Mouse (Mus musculus) hindbrain, embryonic 13.5 days (tissue): ENCODE data around the gene Plekha5. TPM values are rescaled to one million over a fixed set of nuclear protein-coding genes. Genes with fewer than 3 reads are reported as not detected.

Experiments used
- ATAC-seq: fragments of 200-750 bp; cut with Nextera tagmentation; 2 replicates; pipeline ENCODE4 v1.8.0; 2017; ENCODE audit warnings: moderate TSS enrichment; ENCODE audit not compliant: low FRiP score
- H3K27ac ChIP-seq: fragments of 300-500 bp; sonication (generic); 2 replicates; pipeline ENCODE4 v1.5.1; 2015; ENCODE audit warnings: inconsistent platforms, mild to moderate bottlenecking, moderate library complexity
- H3K27me3 ChIP-seq: fragments of 300-500 bp; sonication (generic); 2 replicates; pipeline ENCODE4 v1.6.1; 2015; ENCODE audit warnings: mild to moderate bottlenecking, inconsistent platforms
- H3K36me3 ChIP-seq: fragments of 300-500 bp; sonication (generic); 2 replicates; pipeline ENCODE4 v1.6.1; 2015; ENCODE audit warnings: mild to moderate bottlenecking, inconsistent platforms
- H3K4me1 ChIP-seq: fragments of 300-500 bp; sonication (generic); replicated peaks from 2 replicates; pipeline ENCODE4 v1.6.1; 2015; ENCODE audit warnings: inconsistent platforms
- H3K4me2 ChIP-seq: fragments of 300-500 bp; sonication (generic); 2 replicates; pipeline ENCODE4 v1.6.1; 2015; ENCODE audit warnings: inconsistent platforms, mild to moderate bottlenecking, moderate library complexity
- H3K4me3 ChIP-seq: fragments of 300-500 bp; sonication (generic); 2 replicates; pipeline ENCODE4 v1.5.1; 2015; ENCODE audit warnings: mild to moderate bottlenecking, inconsistent platforms
- H3K9ac ChIP-seq: fragments of 300-500 bp; sonication (generic); 2 replicates; pipeline ENCODE4 v1.6.1; 2015; ENCODE audit warnings: mild to moderate bottlenecking, inconsistent platforms
- H3K9me3 ChIP-seq: fragments of 300-500 bp; sonication (generic); 2 replicates; pipeline ENCODE4 v1.6.1; 2016; ENCODE audit warnings: inconsistent platforms
- WGBS: fragments of 180-500 bp; shearing (Covaris S2); methylation state at CpG from one replicate; pipeline ENCODE4 v1.1.7; 2015; 5-methylcytosine and 5-hydroxymethylcytosine counted together
- polyA plus RNA-seq: library from polyadenylated mRNA; unstranded; fragments of >200 nt; fragmentation: Nextera tagmentation; extraction: Ambion mirVana; gene quantifications from 2 replicates; pipeline ENCODE4 v1.2.1, GENCODE M21; 2015

Gene Plekha5
- polyA plus RNA-seq, 1 experiment from 2014 or later, result 39.9 TPM

DNA sequence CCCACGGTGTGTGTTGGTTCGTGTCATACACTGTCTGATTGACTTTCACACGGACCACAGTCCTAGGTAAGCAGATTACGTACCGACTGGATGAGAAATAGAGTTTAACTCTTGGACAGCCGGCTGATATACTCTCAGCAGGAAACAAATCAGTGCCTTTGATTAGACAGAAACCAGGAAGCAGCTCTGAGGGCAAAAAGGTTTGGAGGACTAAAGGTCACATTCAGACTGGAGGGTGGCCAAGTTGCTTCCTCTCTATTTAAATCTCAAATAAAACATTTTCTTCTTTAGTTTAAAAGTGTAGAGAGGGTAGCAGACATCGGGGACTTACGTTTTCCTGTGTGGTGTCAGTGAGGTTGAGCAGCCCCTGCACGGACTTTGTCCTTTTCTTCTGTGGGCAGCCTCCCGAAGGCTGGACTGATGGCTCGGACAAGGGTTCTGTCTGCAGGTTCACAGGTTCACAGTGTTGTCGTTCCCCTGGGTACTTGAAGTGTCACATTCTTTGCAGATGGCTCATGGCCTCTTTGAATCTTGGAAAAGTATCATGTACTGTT is 122.9 kb downstream of the Plekha5 start:
- 63% methylated on average over 12 of the region's 12 CpGs for WGBS
- no peak for ATAC-seq
- no peaks in the 10 kb centered on the region for H3K9me3 ChIP-seq

DNA sequence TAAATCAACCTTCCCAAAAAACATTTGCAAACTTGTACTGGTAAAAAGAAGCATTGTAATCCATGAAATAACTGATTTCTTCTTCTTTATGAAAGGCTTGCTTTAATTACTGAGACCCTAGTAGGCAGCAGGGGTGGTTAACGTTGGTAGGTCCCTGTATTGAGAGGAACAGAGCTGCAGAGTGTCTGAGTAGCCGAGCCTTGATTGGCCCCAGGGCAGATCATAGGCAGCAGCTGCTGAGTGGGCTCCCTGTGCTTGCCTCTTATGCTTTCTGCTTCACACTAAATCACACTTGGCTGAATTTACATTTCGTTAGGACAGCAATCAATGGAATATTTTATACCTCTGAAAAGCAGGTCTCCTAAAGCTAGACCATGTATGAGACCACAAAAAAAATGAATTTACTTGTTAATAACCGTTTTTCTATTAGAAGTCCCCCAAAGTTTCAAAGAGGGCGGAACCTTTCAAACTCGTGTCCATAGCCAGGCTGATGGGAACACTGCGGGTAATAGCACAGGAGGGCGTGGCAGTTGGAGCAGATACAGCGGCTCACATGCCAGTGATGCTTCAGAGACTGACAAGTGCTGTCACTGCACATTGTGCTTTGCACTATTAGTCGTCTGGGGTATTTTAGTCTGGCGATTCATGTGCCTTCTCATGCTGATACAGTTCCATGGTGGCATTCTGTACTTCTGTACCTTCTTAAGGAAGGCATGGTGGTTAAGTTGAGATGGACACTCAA is 123.5 kb downstream of the Plekha5 start:
- peak overlapping the region; percentile 24; the same call in 1 of the 2 replicates for H3K27ac ChIP-seq
- H3K4me2 ChIP-seq, result no peak overlapping the region
- no peaks in the 10 kb centered on the region for H3K9me3 ChIP-seq
- peaks cover 17% of the 10 kb centered on the region for H3K4me1 ChIP-seq
- no peak overlapping the region for H3K4me3 ChIP-seq
- 77% methylated on average over 11 of the region's 11 CpGs for WGBS
- no peaks in the 10 kb centered on the region for H3K27me3 ChIP-seq
- no peak overlapping the region for H3K9ac ChIP-seq
- peaks cover 61% of the 10 kb centered on the region for H3K36me3 ChIP-seq
- no peak for ATAC-seq

More for the DNA sequence above, 122.9 kb downstream of the Plekha5 start:
- Histone ChIP-seq H3K27ac (peak overlapping the region; percentile 24; the same call in 1 of the 2 replicates), H3K9ac (no peak overlapping the region), H3K4me3 (no peak overlapping the region), H3K4me2 (no peak overlapping the region), H3K36me3 (peaks cover 54% of the 10 kb centered on the region), H3K27me3 (no peaks in the 10 kb centered on the region), H3K4me1 (peaks cover 17% of the 10 kb centered on the region)

GRCm38 (mm10) chr6:140548082-140548769 is 124.4 kb downstream of the Plekha5 start:
- Histone ChIP-seq H3K9me3 (no peaks in the 10 kb centered on the region), H3K27ac (no peak overlapping the region; the same call in 1 of the 2 replicates), H3K4me2 (no peak overlapping the region), H3K36me3 (peaks cover 63% of the 10 kb centered on the region), H3K9ac (no peak overlapping the region), H3K4me1 (peaks cover 17% of the 10 kb centered on the region), H3K27me3 (no peaks in the 10 kb centered on the region), H3K4me3 (no peak overlapping the region)
- ATAC-seq, result no peak
- 65% methylated on average over 5 of the region's 5 CpGs for WGBS

- WGBS, result 87% methylated on average over 13 of the region's 13 CpGs
- Histone ChIP-seq H3K9ac (no peak overlapping the region), H3K4me1 (peaks cover 17% of the 10 kb centered on the region), H3K4me3 (no peak overlapping the region), H3K9me3 (no peaks in the 10 kb centered on the region), H3K27ac (no peak overlapping the region), H3K27me3 (no peaks in the 10 kb centered on the region), H3K4me2 (no peak overlapping the region), H3K36me3 (peaks cover 45% of the 10 kb centered on the region)
- no peak for ATAC-seq
Measured at GRCm38 (mm10) chr6:140550741-140551140, 126.9 kb downstream of the Plekha5 start.

GRCm38 (mm10) chr6:140554261-140554660 is 130.4 kb downstream of the Plekha5 start:
- Histone ChIP-seq H3K27ac (no peak overlapping the region), H3K9ac (no peak overlapping the region), H3K27me3 (no peaks in the 10 kb centered on the region), H3K36me3 (peaks cover 38% of the 10 kb centered on the region), H3K4me1 (no peaks in the 10 kb centered on the region), H3K9me3 (no peaks in the 10 kb centered on the region), H3K4me2 (no peak overlapping the region), H3K4me3 (no peak overlapping the region)
- WGBS, result 59% methylated on average over 4 of the region's 4 CpGs
- no peak for ATAC-seq

DNA sequence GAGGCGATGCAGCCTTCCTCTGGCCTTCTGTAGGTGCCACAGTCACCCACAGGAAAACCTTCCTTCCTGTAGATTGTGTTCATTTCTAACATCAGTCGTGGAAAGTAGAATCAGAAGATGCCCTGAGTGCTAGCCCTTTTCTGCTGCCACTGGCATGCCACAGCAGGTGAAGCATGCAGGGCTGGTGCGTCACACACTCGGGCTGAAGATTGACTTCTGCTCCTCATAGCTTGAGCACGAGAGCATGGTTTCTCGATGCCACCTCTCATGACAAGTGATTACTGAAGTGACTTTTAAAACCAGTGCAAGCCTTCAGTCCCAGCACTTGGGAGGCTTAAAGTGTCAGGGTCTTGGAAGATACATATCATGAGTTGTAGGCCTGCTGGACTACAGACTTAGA is 135.6 kb downstream of the Plekha5 start:
- no peak overlapping the region for H3K27ac ChIP-seq
- H3K9ac ChIP-seq, result no peak overlapping the region
- WGBS, result 92% methylated on average over 6 of the region's 6 CpGs
- H3K9me3 ChIP-seq, result no peaks in the 10 kb centered on the region
- H3K36me3 ChIP-seq, result peaks cover 16% of the 10 kb centered on the region
- no peak for ATAC-seq
- no peaks in the 10 kb centered on the region for H3K27me3 ChIP-seq
- no peaks in the 10 kb centered on the region for H3K4me1 ChIP-seq
- H3K4me3 ChIP-seq, result no peak overlapping the region
- no peak overlapping the region for H3K4me2 ChIP-seq

- H3K27me3 ChIP-seq, result no peaks in the 10 kb centered on the region
- no peak for ATAC-seq
- 92% methylated on average over 9 of the region's 9 CpGs for WGBS
- H3K4me3 ChIP-seq, result no peak overlapping the region
- H3K4me1 ChIP-seq, result no peaks in the 10 kb centered on the region
- no peaks in the 10 kb centered on the region for H3K9me3 ChIP-seq
- H3K27ac ChIP-seq, result no peak overlapping the region
- H3K4me2 ChIP-seq, result no peak overlapping the region
- H3K9ac ChIP-seq, result no peak overlapping the region
- H3K36me3 ChIP-seq, result peaks cover 19% of the 10 kb centered on the region
Measured at GRCm38 (mm10) chr6:140561151-140561916, 137.5 kb downstream of the Plekha5 start.

DNA sequence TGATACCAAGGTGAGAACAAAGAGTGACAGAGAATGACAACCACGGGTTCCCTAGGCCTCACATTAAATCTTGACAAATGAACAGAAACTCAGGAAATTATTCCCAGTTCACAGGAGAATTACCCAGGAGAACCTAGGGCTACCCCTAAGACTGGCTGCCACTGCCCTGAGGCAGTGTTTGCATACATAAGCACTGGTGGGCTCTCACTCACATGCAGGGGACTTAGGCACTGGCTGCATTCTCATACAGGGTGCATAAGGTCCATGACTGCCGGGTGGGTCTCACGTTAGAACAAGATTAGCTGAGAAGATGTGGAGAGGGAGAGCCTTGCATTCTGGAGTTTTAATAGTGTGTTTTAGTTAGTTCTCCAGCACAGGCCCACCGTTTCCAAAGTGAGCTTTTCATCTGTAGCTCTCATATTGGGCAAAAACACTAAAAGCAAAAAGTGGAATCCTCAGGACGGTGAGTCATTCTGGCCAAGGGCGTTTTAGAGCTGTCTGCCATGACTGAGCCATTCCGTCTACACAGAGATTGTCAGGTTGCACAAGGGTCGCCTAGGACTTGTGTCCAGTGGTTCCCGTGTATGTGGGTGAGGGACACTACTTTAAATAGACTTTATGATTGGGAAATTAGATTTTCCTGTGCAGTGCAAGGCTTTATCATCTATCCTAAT is 138.2 kb downstream of the Plekha5 start:
- ATAC-seq, result no peak
- H3K9ac ChIP-seq, result no peak overlapping the region
- 89% methylated on average over 9 of the region's 9 CpGs for WGBS
- H3K4me3 ChIP-seq, result no peak overlapping the region
- H3K27ac ChIP-seq, result no peak overlapping the region
- H3K4me2 ChIP-seq, result no peak overlapping the region
- H3K36me3 ChIP-seq, result peaks cover 17% of the 10 kb centered on the region
- no peaks in the 10 kb centered on the region for H3K27me3 ChIP-seq
- no peaks in the 10 kb centered on the region for H3K9me3 ChIP-seq
- no peaks in the 10 kb centered on the region for H3K4me1 ChIP-seq

DNA sequence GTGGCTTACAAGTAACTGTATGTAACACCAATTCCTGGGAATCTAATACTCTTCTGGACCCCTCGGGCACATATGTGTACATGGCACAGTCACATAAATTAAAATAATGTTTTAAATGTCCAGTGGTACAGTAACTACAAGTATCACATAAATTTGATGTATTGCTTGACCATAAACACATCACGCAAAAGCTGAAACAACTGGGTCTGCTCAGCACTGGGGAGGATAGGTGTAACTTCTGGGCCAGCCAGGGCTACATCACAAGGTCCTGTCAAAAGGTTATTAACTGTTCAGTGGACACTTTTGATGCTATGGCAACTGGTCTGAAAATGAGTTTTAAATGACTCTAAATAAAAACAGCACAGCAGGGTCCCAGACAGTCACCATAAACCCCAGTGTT is 143.3 kb downstream of the Plekha5 start:
- Histone ChIP-seq H3K36me3 (peaks cover 33% of the 10 kb centered on the region), H3K9ac (no peak overlapping the region), H3K4me1 (peaks cover 6% of the 10 kb centered on the region; the same call in 1 of the 2 replicates), H3K27me3 (no peaks in the 10 kb centered on the region), H3K4me2 (no peak overlapping the region), H3K4me3 (no peak overlapping the region), H3K9me3 (no peaks in the 10 kb centered on the region), H3K27ac (no peak overlapping the region)
- no peak for ATAC-seq
- WGBS, result 91% methylated on average over 2 of the region's 2 CpGs

- H3K4me2 ChIP-seq, result no peak overlapping the region
- 65% methylated on average over 2 of the region's 2 CpGs for WGBS
- peaks cover 40% of the 10 kb centered on the region for H3K36me3 ChIP-seq
- H3K9me3 ChIP-seq, result no peaks in the 10 kb centered on the region
- H3K27me3 ChIP-seq, result no peaks in the 10 kb centered on the region
- no peak overlapping the region for H3K4me3 ChIP-seq
- no peak overlapping the region for H3K9ac ChIP-seq
- H3K4me1 ChIP-seq, result peaks cover 6% of the 10 kb centered on the region; the same call in 1 of the 2 replicates
- no peak for ATAC-seq
- H3K27ac ChIP-seq, result no peak overlapping the region
Measured at GRCm38 (mm10) chr6:140567897-140568296, 144.0 kb downstream of the Plekha5 start.

DNA sequence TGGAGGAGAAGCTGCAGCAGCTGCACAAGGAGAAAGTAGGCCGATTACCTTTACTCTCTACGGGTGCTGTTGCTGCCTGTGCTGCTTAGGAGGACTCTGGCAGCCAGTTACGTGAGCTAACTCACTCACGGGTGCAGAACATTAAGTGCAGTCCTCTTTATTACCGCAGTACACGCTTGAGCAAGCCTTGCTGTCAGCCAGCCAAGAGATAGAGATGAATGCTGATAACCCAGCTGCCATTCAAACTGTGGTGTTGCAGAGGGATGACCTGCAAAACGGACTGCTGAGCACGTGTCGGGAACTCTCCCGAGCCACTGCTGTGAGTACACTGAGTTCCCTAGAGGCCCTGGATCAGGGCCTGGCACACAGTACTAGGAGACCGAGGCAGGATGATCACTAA is 146.3 kb downstream of the Plekha5 start:
- Histone ChIP-seq H3K27ac (no peak overlapping the region), H3K27me3 (no peaks in the 10 kb centered on the region), H3K4me2 (no peak overlapping the region), H3K36me3 (peaks cover 56% of the 10 kb centered on the region), H3K4me1 (peaks cover 6% of the 10 kb centered on the region; the same call in 1 of the 2 replicates), H3K9ac (no peak overlapping the region), H3K9me3 (no peaks in the 10 kb centered on the region), H3K4me3 (no peak overlapping the region)
- peak; percentile 49 for ATAC-seq
- WGBS, result 63% methylated on average over 11 of the region's 11 CpGs
